Mouse (Mus musculus) activated CD4-positive, CD25-positive, alpha-beta regulatory T cell, adult 9 weeks (primary cell): ENCODE data around the gene Fam76b. TPM values are rescaled to one million over a fixed set of nuclear protein-coding genes. Genes with fewer than 3 reads are reported as not detected.

Source experiments
- polyA plus RNA-seq: library from polyadenylated mRNA; unstranded; fragments of 100-300 nt; shearing (Covaris generic); gene quantifications from one replicate; pipeline ENCODE4 v1.2.1, GENCODE M21; 2017

Fam76b gene
- 21.5 TPM for polyA plus RNA-seq

DNA sequence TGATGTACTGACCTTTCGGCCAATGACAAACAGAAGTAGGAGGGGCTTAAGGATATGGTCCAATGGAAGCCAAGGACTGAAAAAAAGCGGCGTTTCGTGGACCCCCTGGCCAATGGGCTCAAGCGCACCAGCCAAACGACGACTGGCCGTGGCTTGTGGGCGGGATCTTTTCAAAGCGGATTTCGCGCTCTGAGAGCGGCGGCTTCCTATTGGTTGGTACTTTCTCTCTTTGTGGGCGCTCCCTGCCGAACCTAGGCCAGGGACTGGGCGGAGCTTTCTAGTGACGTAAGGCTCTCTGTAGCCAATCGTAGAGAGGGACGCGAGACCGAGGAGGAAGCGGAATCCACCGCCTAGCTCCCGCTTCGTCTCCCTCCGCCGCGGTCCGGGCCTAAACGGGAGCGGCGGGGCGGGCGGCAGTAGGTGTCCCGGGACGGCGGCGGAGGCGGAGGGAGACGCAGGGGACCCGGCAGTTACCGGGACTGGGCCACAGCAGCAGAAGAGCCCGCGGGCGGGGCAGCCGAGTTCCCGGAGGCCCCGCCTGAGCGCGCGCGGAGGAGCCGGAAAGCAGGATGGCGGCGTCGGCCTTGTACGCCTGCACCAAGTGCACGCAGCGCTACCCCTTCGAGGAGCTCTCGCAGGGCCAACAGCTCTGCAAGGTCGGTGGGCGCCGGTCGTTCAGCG, at the start of gene Fam76b:
Gene Fam76b, plus strand, starts transcription at position 311 of the 681 bp plus-strand sequence.

DNA sequence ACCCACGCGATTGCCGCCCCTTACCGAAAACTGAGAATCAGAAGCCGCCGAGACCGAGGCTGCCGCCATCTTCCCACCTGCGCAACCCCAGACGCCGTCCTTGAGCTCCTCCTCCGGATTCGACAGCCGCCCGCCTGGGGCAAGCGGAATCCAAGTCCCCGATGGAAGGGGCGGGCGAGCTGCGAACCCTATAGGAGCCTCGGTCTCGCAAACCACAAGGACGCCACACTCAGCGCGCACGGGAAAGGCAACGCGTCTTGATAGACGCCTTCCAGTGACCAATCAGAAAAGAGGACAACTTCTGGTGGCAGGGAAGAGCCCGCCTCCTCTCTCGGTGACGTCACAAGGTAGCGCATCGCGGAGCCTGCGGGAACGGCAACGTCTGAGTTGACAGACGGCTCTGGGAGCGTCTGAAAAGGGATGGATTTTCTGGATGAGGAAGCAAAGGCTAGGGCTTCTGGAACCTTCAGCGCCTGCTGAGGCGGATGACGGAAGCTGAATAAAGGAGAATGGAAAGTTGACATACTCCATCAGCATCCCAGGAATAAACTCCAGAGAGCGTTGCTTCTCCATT, 597 bp upstream of the Fam76b start, which contains the start of gene Cep57:
Gene Cep57, minus strand, starts transcription at position 276 of the 574 bp plus-strand sequence.

Other genes starting within 250 kb of the Fam76b start
- 23.9 TPM for gene Mtmr2, start 79.3 kb upstream of the Fam76b start, polyA plus RNA-seq
- gene Cep57, start 609 bp upstream of the Fam76b start, polyA plus RNA-seq: 53.8 TPM